Mouse (Mus musculus) thymus, postnatal 0 days (tissue): ENCODE measurements around the gene Blm. TPM values are rescaled to one million over a fixed set of nuclear protein-coding genes. Genes with fewer than 3 reads are reported as not detected.

ENCODE experiments used
- DNase-seq: peaks from one replicate; pipeline ENCODE4 v3.0.0-alpha.2; 2015; ENCODE audit warnings: low spot score
- polyA plus RNA-seq: library from polyadenylated mRNA; unstranded; fragments of >200 nt; fragmentation: Nextera tagmentation; extraction: Ambion mirVana; gene quantifications from 2 replicates; pipeline ENCODE4 v1.2.1, GENCODE M21; 2015

Blm gene
- polyA plus RNA-seq = 14.6 and 19.5 TPM in 2 replicates

DNA sequence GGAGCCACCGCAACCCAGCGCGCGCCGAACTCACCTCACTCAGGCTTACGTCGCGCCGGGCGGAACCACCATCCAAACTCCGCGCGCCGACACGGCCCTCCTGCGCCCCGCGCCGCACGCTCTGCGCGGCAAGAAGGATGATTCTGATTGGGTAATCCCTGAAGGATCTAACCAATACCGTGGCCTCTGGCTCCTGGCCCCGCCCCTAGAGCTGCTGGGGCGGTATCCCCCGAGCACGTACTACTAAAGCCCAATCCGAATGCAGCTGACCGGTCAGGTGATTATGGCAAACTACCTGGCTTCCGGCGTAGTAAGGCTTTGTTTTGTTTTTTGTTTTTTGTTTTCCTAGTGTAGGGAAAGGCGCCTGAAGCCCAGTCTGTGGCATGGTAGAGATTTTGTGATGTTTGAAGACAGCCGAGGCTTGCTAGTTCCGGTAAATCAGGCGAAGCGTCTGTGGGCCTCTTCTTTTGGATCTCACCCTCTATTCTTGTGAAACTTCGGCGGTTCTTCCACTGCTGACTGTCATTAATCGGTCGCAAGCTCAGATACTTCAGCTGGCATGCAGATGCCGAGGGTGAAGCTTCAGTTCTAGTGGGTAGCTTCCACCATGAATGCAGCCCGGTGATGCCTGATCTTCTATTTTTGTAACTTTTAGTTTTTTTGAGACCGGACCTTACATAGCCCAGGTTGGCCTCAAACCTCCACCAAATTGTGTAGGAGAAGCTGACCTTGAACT, at the start of gene Blm:
Gene Blm, minus strand, starts transcription at position 111 of the 736 bp plus-strand sequence.
- DNase-seq = peak; percentile 98

DNA sequence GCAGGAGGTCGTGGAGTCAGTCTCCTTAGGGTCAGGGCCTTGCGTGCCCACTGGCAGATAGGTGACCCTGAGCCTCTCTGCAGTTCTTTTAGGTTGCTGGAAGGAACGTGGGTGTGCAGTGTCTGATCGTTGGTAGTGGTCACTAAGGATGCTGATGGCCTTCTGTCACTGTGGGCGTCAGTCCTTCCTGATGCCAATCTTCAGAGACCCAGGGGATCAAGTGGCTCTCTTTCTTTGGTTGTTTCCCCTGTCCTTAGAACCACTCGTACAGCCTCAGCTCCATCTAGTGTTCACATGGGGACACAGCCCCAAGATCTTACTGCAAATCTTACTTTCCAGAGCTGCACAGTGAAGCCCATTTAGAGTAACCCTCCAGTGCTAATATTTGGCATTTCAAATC, 49.1 kb upstream of the Blm start:
- DNase-seq = peak; percentile 72

DNA sequence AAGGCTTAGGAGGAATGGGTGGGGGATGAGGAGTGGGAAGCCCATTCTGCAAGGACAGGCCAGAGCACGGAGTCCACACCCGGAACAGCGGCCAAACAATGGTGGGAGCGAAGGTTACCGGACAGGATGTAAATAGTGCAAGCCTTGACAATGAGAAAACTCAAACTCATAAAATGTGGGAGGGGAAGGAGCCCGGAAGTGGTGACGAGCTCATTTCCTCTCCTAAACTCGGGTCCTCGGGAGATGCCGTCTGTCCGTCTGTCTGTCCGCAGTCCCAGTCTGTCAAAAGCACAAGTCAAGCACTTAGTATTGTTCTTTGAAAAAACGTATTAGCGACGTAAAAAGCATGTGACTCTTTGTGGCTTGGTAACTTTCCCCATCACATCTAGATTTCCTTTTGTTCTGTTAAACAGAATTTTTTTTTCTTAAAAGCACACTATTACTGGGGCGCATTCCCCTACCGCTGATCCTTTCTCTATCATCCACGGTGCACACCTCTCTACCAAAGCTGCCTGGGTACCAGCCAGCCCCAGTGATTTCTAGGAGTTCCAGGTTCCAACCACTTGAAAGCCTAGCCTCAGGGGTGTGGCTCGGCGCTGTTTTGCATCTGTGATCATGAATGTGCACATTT, 48.0 kb upstream of the Blm start:
- DNase-seq = peak; percentile 46

DNA sequence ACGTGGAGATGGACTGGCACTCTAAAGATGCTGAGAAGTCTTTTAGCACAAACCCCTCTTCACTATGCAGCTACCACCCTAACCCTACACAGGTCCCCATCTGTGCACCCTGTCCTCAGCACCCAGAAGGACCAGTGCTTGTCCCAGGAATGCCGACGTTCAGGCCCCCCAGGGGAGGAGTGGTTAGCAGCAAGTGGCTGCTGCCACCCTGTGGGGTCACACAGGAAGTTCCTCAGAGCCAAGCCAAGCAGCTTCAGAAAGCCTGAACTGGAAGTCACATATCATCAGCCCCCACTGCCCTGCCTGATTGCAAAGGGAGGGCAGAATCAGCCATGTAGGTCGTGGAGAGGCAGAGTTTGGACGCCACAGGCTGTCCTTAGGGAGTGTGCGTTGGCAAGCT, 45.4 kb upstream of the Blm start:
- peak; percentile 49 for DNase-seq

DNA sequence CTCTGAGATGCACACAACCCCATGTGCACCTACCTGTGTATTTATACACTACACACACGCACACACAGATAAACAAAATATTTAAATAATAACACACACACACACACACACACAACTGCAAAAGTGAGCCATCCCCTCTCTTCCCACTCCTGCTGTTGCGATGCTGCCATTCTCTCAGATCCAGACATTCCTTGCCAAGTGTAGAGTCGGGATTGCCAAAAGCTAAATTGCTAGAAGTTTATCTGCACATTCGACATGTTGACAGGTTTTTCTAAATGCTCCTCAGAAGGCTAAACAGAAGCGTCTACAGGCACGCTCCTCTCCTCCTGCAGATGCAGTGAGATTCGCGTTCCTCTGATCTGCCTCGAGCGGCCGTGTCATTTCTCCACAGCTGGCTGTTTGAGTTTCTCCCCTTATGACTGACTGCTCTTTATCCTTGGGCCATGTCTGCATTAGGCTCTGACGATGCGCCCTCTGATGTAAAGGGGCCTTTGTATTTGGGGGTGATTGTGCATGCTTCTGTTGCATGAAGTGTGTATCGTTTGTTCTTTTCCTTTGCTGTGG, 42.6 kb upstream of the Blm start:
- DNase-seq = peak; percentile 52

DNA sequence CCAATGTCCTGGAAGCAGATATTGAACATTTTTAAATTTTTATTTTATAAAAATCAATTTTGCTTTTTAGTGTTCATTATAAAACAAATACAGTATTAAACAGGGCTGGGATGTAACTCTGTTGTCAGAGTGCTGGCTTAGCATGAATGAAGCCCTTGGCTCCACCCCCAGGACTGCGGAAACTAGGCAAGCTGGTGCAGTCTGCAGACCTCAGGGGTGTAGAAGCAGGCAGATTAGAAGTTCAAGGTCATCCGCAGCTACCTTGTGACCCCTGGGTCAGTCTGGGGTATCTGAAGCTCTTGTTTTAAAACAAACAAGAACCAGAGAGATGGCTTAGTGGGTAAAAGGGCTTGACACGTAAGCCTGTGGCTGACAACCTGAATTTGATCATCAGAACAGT, 41.7 kb upstream of the Blm start:
- DNase-seq = no peak

DNA sequence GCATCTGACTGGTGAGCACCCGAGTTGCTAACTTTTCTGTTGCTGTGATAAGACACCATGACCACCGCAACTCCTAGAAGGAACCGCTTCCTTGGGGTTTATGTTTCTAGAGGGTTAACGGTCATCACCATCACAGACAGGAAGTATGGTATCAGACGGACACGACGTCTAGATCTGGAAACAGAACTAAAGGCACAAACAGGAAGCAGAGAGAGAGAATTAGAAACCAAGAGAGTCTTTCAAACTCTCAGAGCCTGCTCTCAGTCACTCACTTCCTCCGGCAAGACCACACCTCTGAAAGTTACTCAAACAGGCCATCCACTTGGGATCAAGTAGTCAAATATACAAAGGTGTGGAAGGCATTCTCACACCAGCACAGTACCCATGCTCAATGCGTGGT, 40.8 kb upstream of the Blm start:
- DNase-seq = peak; percentile 34

DNA sequence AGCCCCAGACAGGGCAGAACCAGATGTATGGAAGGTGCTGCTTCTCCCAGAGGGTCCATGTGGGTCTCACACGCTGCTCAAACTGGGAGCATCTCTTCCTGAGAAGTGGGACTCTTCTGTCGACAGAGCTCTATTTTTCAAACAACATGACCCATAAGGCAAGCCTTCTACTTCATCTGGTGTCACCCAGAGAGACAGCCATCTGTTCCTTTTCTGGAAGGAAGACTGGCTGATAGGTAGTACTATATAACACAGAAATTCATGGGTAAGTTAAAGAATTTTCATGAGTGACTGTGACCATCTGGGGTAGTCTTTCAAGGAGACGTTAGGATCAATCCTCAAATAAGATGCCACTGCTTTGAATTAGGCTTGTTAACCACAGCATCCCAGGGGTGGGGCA, 38.2 kb upstream of the Blm start:
- DNase-seq = no peak

DNA sequence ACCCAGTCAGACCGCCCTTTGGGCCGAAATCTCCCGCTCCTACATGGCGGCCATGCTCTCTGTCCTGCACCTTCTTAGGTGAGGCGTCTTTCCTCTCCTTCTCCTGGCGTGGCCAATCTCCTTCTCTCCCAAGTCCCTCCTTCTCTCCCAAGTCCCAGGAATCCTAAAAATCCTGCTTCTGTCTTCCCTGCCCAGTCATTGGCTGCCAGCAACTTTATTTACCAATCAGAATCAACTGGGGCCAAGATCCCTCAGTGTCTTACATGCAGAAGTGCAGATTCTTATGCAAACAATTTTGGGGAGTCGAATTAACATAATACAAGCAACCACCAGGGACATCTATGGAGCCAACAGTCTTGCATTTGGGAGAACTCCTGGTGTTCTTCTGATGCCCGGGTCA, 33.1 kb upstream of the Blm start:
- no peak for DNase-seq

DNA sequence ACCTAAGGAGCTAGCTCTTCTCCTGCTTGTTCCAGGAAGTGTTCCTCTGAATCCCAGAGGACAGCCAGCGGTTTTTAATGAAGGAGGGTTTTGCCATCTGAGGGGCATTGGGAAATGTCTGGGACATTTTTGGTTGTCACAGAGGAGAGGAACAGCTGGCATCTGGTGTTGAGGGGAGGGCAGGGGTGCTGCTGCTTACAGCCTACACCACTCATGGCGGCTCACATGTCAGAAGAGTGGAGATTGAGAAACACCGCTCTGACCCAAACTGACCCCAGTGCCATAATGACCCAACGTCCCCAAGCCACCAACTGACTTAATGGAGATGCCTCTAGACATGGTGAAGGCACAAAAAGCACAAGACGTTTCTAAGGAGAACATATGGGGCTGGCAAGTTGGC, 27.0 kb upstream of the Blm start:
- DNase-seq = no peak

DNA sequence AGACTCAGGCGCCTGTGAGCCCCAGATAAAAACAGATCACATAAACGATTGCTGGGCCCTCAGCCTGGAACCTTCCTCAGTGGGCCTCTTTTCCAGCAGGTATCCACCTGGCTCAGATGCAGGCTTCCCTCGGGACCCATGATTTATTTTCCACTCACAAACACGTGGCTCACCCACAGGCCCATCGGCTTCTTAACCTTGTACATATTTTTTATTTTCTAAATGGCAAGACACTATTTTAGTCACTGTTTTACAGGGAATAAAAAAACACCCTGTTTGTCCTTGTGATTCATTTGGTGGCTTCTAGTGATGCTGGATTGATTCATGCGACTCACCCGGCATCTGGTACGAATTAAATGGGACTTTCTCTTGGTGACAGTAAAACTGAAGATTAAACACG, 26.4 kb upstream of the Blm start:
- DNase-seq = no peak

DNA sequence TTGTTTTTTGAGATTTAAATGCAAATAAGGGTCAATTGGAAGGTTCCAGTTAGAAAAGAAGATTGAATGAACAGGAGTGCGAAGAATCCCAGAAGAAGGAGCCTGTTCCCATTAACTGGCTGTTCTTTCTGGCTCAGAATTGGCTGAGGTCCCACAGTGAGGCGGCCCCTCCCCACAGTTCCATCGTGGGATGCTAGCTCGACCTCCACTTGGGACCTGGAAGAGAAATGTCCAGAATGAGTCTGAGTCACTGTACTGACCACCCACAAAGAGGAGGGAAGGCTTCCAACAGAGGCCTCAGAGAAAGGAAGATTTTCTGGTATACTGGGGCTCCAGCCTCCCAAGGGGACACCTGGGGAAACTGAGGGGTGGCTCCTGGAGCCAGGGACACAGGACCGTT, 23.7 kb upstream of the Blm start:
- no peak for DNase-seq

DNA sequence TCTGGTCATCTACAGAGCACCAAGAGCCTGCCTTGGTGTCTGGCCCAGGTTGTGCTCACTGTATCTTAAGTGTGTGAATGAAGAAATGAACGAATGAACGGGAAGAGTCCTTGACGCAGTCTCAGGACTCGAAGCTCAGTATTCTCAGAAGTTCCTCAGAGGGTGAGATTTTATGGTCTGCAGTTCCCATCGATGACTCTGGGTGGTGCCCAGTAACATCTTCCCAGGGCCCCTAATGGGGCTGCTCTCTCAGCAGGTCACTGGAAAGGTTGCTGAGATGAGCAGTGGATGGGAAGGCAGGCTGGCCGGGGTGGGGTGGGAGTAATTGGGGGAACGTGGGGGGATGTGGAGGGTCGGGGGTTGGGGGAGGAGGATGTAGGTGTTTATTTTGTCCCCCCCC, 23.2 kb upstream of the Blm start:
- peak; percentile 23 for DNase-seq

DNA sequence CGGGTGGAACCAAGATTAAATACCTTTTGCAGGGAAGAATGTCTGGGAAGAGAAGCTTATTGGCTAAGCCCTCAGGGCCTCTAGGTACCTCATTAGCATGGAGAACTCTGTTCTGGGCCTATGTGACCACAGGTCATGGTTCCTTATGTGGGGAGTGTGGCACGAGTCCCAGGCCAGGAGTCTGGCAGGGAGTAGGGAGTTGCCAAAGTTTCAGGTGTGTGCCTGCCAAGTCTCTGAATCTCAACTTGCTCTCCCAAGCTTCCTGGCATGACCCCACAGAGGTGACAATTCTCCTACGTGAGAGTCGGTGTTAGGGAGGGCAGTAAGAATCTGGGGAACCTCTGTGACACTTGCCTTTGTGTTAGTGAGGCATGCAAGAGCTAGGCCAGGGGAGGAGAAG, 22.2 kb upstream of the Blm start:
- DNase-seq = no peak

DNA sequence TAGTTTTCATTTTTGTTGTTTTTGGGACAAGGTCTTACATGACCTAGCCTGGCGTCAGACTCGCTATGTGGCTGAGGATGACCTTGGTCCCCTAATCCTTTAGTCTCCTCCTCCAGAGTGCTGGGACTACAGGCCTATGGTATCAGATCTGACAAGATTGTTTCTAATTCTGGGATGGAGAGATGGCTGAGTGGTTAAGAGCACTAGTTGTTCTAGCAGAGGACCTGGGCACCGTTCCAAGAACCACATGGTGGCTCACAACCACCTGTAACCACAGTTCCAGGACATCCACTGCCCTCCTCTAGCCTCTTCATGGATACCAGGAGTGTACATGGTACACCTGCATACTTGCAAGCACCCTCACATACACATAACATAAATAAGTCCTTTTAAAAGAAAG, 21.2 kb upstream of the Blm start:
- no peak for DNase-seq

DNA sequence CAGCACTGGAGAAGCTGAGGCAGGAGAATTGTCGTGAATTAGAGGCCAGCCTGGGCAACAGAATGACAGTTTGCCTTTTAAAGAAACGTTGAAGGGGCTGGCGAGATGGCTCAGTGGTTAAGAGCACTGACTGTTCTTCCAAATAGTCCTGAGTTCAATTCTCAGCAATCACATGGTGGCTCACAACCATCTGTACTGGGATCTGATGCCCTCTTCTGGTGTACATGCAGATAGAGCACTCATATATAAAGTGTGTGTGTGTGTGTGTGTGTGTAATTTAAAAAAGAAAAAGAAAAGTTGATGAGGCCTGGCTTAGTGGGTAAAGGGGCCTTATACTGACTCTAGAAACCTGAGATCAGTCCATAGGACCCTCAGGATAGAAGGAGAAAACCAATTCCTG, 20.2 kb upstream of the Blm start:
- DNase-seq = no peak

DNA sequence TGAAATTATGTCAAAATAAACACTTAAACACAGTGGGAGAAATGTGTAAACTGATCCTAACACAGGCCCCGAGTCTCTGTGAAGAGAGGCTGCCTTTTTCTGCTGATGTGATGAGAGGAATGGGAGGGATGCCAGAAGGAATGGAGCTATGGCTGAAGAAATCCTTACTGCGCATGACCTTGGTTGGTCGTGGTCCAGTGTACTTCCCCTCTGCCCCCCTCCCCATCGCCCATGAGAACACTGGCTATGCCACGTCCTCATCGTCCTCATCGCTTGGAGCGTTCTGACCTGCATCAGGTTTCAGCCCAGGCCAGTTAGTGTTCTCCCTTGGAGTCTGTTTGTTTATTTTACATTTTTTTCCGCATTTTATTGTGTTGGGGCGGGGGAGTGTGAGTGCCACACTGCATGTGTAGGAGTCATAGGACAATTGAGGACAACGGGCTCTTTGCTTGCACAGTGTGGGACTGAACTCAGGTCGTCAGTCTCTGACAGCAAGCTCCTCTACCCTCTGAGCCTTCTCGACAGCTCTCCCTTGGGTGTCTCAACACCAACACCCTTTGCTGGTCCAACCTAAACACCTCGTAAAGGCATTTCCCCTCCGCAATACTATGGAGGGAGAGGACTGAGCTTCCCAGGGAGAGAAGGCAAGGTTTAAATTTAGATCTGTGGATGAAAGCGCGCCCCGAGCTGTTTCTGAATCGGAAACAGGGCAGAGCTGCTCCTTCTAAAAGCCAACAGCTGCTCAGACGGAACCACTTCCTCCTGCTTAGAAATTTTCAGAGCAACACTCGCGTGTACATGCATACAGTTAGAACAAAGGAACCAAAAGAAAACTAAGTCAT, 19.5 kb upstream of the Blm start:
- peak; percentile 89 for DNase-seq

DNA sequence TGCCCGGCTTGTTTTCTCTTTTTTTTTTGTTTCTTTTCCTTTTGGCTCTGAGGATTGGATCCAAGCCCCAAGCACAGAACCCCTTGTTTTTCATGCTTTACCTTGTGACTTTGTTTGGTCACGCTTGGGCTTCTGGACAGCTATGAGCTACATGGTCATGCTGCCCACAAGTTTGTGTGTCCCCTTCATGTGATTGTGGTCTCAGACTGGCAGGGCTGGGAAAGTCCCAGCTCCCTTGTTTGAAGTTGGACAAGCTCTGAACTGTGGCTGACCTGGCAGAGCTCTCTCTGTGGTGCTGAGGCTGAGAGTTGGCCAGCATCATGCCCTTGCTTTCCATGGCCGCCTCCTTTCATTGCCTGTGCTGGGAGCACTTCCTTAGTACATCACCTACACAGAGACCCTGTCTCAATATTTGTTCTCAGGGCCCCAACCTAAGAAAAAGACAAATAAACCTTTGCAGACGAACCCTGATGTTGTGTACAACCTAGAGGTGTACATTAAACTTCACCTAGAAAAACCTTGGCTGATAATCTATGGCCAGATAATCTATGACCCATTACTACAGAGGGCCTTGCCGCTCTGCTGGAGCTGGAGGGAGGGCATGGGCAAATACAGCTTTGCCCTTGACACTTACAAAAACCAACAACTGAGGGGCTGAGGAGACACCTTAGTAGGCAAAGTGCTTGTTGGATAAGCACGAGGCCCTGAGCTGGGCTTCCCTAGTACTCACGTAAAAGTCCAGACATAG, 13.8 kb upstream of the Blm start:
- no peak for DNase-seq

DNA sequence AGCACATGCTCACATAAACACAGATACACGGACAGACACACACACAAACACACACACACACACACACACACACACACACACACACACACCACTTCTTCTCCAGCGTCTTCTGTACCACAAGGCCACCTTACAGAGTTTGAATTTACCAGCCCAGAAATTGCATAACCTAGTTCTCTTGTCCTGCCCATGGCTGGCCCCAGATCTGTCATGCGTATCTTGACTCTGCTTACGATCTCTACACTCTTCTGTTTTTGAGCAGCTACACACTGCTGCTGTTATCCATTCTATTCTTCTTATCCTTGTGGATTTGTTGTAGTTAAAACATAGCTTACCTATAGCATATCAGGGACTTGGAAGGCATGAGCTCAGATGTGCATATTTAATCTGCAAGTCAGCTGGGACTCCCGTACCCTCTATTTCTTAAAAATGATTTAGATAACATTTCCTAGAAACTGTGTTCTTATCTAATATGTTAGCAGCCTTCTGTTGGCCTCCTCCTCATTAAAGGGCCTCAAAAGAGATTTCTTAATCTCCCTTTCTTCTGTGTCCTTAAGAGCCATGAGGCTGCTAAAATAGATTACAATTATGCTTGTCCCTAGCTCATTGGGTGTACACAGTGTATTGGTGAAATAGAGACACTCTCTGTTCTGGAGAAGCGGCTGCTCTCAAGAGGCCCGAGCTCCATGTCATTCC, 7.4 kb upstream of the Blm start:
- no peak for DNase-seq

DNA sequence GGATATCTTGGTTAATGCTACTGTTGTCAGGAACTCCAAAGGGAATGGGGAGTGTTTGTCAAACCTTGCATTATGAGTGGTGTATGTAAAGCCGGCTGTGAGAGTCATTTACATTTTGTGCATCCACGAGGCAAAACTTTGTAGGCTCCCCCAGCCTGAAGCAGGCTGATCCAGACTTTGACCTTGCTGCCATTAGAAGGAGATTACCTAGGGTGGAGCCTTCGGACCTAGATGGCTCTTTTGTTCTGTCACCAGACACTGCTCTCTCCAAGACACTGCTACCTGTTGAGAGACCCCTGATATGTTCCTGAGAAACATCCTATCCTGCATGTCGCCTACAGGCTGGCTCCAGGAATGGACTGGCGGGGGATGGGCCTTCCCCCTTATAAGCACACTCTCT, 4.7 kb upstream of the Blm start:
- DNase-seq = no peak
